Mouse (Mus musculus) inflammation-experienced regulatory T-cells, adult 6 months (primary cell): ENCODE measurements around the gene Olfr774. TPM values are rescaled to one million over a fixed set of nuclear protein-coding genes. Genes with fewer than 3 reads are reported as not detected.
"Not testable (repeated sequence)": the region's sequence is repeated elsewhere in the genome, so short reads cannot be mapped to it uniquely, and the experiment has no call there.

Source experiments
- ATAC-seq: one replicate; pipeline ENCODE4 v1.8.0; 2017
- polyA plus RNA-seq, 3 experiments: library from polyadenylated mRNA; unstranded; fragments of 100-300 nt; shearing (Covaris generic); gene quantifications; one replicate each; pipeline ENCODE4 v1.2.1; 2017

Gene Olfr774
- not detected for polyA plus RNA-seq

DNA sequence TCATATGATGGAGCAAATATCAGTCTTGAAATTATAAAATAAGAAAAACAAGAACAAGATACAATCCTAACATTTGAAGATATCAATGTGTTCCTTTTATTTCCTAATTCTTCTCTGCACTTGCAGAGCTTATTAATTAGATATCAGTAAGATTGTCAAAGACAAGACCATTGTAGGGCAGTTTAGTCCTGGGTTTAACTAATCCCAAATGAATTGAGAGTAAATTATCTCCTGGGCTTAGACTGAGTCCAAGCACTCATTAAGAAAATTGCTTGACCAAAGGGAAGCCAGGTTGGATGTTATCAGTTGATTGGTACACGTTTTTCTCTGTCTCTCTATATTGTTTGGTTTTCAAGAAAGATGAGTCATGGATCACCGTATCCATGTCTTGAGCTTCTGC, at the start of gene Olfr774:
Olfr774 (plus strand) TSS at position 301 of the 400 bp plus-strand sequence.
- no peak for ATAC-seq

- not testable (repeated sequence) for ATAC-seq
These were observed 48.7 kb upstream of the Olfr774 start, which contains the start of gene Olfr773 for GRCm38 (mm10) chr10:129187319-129187718. Gene Olfr773 (minus strand): TSS chr10:129187419.

GRCm38 (mm10) chr10:129230737-129231136, 5.3 kb upstream of the Olfr774 start:
- no peak for ATAC-seq

DNA sequence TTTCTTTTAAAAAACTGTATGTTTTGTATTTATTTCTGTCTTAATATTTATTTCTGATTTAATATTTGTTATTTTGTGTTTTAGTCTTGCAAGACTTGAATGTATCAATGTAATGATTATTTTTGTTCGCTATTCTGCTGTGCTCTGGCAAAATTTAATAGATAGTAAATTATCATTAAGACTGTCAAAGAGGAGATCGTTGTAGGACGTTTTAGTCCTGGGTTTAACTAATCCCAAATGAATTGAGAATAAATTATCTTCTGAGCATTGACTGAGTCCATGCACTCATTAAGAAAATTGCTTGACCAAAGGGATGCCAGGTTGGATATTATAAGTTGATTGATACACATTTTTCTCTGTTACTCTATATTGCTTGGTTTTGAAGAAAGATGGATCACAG, 12.1 kb downstream of the Olfr774 start, which contains the start of gene Olfr775:
Olfr775 (plus strand) TSS at position 301 of the 400 bp plus-strand sequence.
- no peak for ATAC-seq

GRCm38 (mm10) chr10:129258827-129259226, 22.8 kb downstream of the Olfr774 start, which contains the start of gene Olfr776:
Gene Olfr776 (plus strand): TSS chr10:129259127.
- ATAC-seq: no peak

GRCm38 (mm10) chr10:129271081-129271535, 35.1 kb downstream of the Olfr774 start, which contains the start of gene Olfr777:
Gene Olfr777 (minus strand): TSS chr10:129271485.
- no peak for ATAC-seq

Other genes starting within 250 kb of the Olfr774 start
- not detected for gene Olfr9, start 246.8 kb upstream of the Olfr774 start, polyA plus RNA-seq
- not detected for gene Olfr763, start 225.4 kb upstream of the Olfr774 start, polyA plus RNA-seq
- gene Olfr764-ps1, start 196.3 kb upstream of the Olfr774 start, polyA plus RNA-seq: not detected
- not detected for gene Olfr765, start 186.2 kb upstream of the Olfr774 start, polyA plus RNA-seq
- not detected for gene Olfr766-ps1, start 167.2 kb upstream of the Olfr774 start, polyA plus RNA-seq
- under 1 TPM in 2 of 3 experiments, not detected in 1; 0.10 to 0.16 TPM for gene Olfr767, start 153.3 kb upstream of the Olfr774 start, polyA plus RNA-seq
- not detected for gene Olfr768, start 136.8 kb upstream of the Olfr774 start, polyA plus RNA-seq
- not detected for gene Olfr769, start 118.3 kb upstream of the Olfr774 start, polyA plus RNA-seq
- gene Olfr770, start 97.2 kb upstream of the Olfr774 start, polyA plus RNA-seq: not detected
- gene Olfr771, start 71.5 kb upstream of the Olfr774 start, polyA plus RNA-seq: not detected
- not detected for gene Olfr772, start 58.3 kb upstream of the Olfr774 start, polyA plus RNA-seq
- gene Olfr773, start 48.8 kb upstream of the Olfr774 start, polyA plus RNA-seq: not detected
- not detected for gene Olfr775, start 12.2 kb downstream of the Olfr774 start, polyA plus RNA-seq
- gene Olfr776, start 22.9 kb downstream of the Olfr774 start, polyA plus RNA-seq: not detected
- not detected for gene Olfr777, start 35.3 kb downstream of the Olfr774 start, polyA plus RNA-seq
- gene Olfr780, start 81.9 kb downstream of the Olfr774 start, polyA plus RNA-seq: not detected
- gene Olfr781, start 92.7 kb downstream of the Olfr774 start, polyA plus RNA-seq: not detected
- gene Olfr782, start 112.6 kb downstream of the Olfr774 start, polyA plus RNA-seq: not detected
- gene Olfr784, start 147.9 kb downstream of the Olfr774 start, polyA plus RNA-seq: not detected
- not detected for gene Olfr785, start 169.2 kb downstream of the Olfr774 start, polyA plus RNA-seq
- not detected for gene Olfr786, start 191.1 kb downstream of the Olfr774 start, polyA plus RNA-seq
- under 1 TPM in 2 of 3 experiments, not detected in 1; 0.18 to 0.20 TPM for gene Olfr787, start 225.7 kb downstream of the Olfr774 start, polyA plus RNA-seq
- not detected for gene Olfr788, start 234.8 kb downstream of the Olfr774 start, polyA plus RNA-seq
- gene Olfr789, start 248.5 kb downstream of the Olfr774 start, polyA plus RNA-seq: not detected